Mouse (Mus musculus) hindlimb bud, embryonic 11.5 days (tissue): ENCODE measurements around the gene Stra6.

Source experiments
- DNase-seq: peaks from one replicate; pipeline ENCODE4 v3.0.0-alpha.2; 2012; ENCODE audit warnings: low read depth, low spot score; ENCODE audit errors: extremely low spot score

Stra6 gene

GRCm38 (mm10) chr9:58049186-58049585 lies 14.4 kb upstream of the Stra6 start:
- DNase-seq: no peak

GRCm38 (mm10) chr9:58049861-58050260 lies 13.7 kb upstream of the Stra6 start:
- no peak for DNase-seq

GRCm38 (mm10) chr9:58051937-58052336 lies 11.7 kb upstream of the Stra6 start:
- DNase-seq: no peak

- DNase-seq: no peak
Observed at GRCm38 (mm10) chr9:58053102-58053501, 10.5 kb upstream of the Stra6 start.

GRCm38 (mm10) chr9:58053544-58053943 lies 10.0 kb upstream of the Stra6 start:
- DNase-seq: no peak

- DNase-seq: no peak
Observed at GRCm38 (mm10) chr9:58054032-58054431, 9.6 kb upstream of the Stra6 start.

- no peak for DNase-seq
Observed at GRCm38 (mm10) chr9:58055666-58056065, 7.9 kb upstream of the Stra6 start.

- no peak for DNase-seq
Observed at GRCm38 (mm10) chr9:58059920-58060319, 3.7 kb upstream of the Stra6 start.

- DNase-seq: no peak
Observed at GRCm38 (mm10) chr9:58060677-58061667, 2.6 kb upstream of the Stra6 start.

- no peak for DNase-seq
Observed at GRCm38 (mm10) chr9:58065532-58065931, 1.9 kb downstream of the Stra6 start.

- no peak for DNase-seq
Observed at GRCm38 (mm10) chr9:58065977-58066730, 2.6 kb downstream of the Stra6 start.

- no peak for DNase-seq
Observed at GRCm38 (mm10) chr9:58066731-58067095, 3.1 kb downstream of the Stra6 start.

GRCm38 (mm10) chr9:58067546-58067945 lies 4.0 kb downstream of the Stra6 start:
- DNase-seq: no peak

- no peak for DNase-seq
Observed at GRCm38 (mm10) chr9:58074561-58074960, 11.0 kb downstream of the Stra6 start.

GRCm38 (mm10) chr9:58084586-58084985 lies 21.0 kb downstream of the Stra6 start:
- DNase-seq: no peak

GRCm38 (mm10) chr9:58085074-58085473 lies 21.5 kb downstream of the Stra6 start:
- DNase-seq: no peak

GRCm38 (mm10) chr9:58086203-58086602 lies 22.6 kb downstream of the Stra6 start:
- DNase-seq: no peak

GRCm38 (mm10) chr9:58086861-58087260 lies 23.3 kb downstream of the Stra6 start:
- no peak for DNase-seq

GRCm38 (mm10) chr9:58087277-58087998 lies 23.9 kb downstream of the Stra6 start:
- no peak for DNase-seq

GRCm38 (mm10) chr9:58091623-58092425 lies 28.2 kb downstream of the Stra6 start:
- DNase-seq: no peak
